Mouse (Mus musculus): Measurements from ENCODE around the gene Sult6b1. TPM values are rescaled to one million over a fixed set of nuclear protein-coding genes. Genes with fewer than 3 reads are reported as not detected.

The Sult6b1 gene
- polyA plus RNA-seq, 2 experiments, result 0.11 TPM

DNA sequence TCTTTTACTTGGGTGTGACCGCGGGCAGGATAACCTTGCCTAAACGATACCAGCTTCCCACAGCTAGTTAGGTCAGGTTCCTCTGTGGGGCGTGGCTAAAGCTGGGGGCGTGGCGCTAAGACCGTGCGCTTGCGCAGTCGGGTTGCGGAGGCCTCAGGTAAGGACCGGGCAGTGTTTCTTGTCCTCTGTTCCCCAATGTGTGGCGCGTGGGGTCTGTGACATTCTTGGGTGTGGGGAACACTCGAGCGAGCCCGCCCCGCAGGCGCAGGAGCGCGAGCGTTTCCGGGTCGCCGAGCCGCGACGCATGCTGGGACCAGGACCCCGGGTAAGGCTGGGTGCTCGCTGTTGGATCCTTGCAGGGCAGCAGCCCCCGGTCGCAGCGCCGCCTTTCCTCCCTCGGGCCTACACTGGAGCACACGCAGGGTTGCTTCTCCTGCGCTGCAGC lies 9.6 kb upstream of the Sult6b1 start, which contains the start of gene Cebpzos:
Gene Cebpzos, plus strand, starts transcription at position 132 of the 445 bp plus-strand sequence.
- Histone ChIP-seq H3K4me1 (ENCODE audit: control insufficient read depth, insufficient read depth, low read length) (0 out of 2 replicates have a peak, but pooled peaks cover 4% of the 10 kb centered on the region), H3K9ac (ENCODE audit: low read depth, low read length, severe bottlenecking) (peak within 1 kb of the TSS; percentile 69), H3K4me3 (replicated peaks; ENCODE audit: low read length) (peak within 1 kb of the TSS; percentile 61), H3K4me2 (replicated peaks; ENCODE audit: low read depth, low read length, severe bottlenecking) (peak within 1 kb of the TSS; percentile 72), H3K27ac (replicated peaks; ENCODE audit: low read depth, low read length) (peak within 1 kb of the TSS; percentile 77), H3K27me3 (ENCODE audit: control insufficient read depth, insufficient read depth, low read length) (no peaks in the 10 kb centered on the region), H3K36me3 (ENCODE audit: control insufficient read depth, insufficient read depth, low read length) (peaks cover 23% of the 10 kb centered on the region), H3K9me3 (ENCODE audit: control insufficient read depth, low read length) (no peaks in the 10 kb centered on the region)
- peak; percentile 43; the same call in 1 of the 2 replicates for TF ChIP-seq POLR2A (IDR thresholded peaks at IDR 0.05; ENCODE audit: borderline replicate concordance, extremely low read depth, insufficient read depth, insufficient read length)
- ATAC-seq (ENCODE audit: low FRiP score, low read depth), result peak; percentile 92
- peak; percentile 82 for DNase-seq (ENCODE audit: low spot score)
- WGBS, result 0% methylated on average over 29 of the region's 37 CpGs

- Histone ChIP-seq H3K9me3 (ENCODE audit: control insufficient read depth, low read length) (no peaks in the 10 kb centered on the region), H3K4me3 (replicated peaks; ENCODE audit: low read length) (peak overlapping the region; percentile 61), H3K9ac (ENCODE audit: low read depth, low read length, severe bottlenecking) (peak overlapping the region; percentile 69), H3K36me3 (ENCODE audit: control insufficient read depth, insufficient read depth, low read length) (peaks cover 18% of the 10 kb centered on the region), H3K4me2 (replicated peaks; ENCODE audit: low read depth, low read length, severe bottlenecking) (peak overlapping the region; percentile 72), H3K27me3 (ENCODE audit: control insufficient read depth, insufficient read depth, low read length) (no peaks in the 10 kb centered on the region), H3K27ac (replicated peaks; ENCODE audit: low read depth, low read length) (0 out of 2 replicates have a peak overlapping the region, but pooled peaks have one; percentile 77), H3K4me1 (ENCODE audit: control insufficient read depth, insufficient read depth, low read length) (0 out of 2 replicates have a peak, but pooled peaks cover 4% of the 10 kb centered on the region)
- DNase-seq (ENCODE audit: low spot score) (no peak), ATAC-seq (ENCODE audit: low FRiP score, low read depth) (no peak)
- TF ChIP-seq POLR2A (IDR thresholded peaks at IDR 0.05; ENCODE audit: borderline replicate concordance, extremely low read depth, insufficient read depth, insufficient read length), result no peak
- 55% methylated on average over 6 of the region's 6 CpGs for WGBS
These were observed 9.0 kb upstream of the Sult6b1 start for GRCm38 (mm10) chr17:78915772-78916171.

DNA sequence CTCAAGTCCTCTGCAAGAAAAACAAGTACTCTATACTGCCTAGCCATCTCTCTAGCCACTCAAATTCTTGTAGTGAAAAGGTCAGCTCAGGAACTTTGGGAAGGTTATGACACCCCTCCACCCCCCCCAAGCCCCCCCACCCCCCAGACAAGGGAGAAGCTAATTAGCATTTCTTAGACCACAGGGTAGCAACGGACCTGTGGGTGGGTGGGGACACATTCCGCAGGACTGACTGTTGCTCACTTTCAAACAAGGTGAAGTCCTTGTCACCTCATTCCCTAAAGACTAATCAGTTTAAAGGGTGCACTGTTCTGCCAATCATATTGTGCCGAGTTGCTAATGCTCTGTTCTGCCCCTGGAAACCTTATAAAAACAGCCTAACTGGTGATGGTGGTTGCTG lies 7.1 kb upstream of the Sult6b1 start:
- H3K4me1 ChIP-seq (ENCODE audit: control insufficient read depth, insufficient read depth, low read length), result 0 out of 2 replicates have a peak, but pooled peaks cover 4% of the 10 kb centered on the region
- H3K36me3 ChIP-seq (ENCODE audit: control insufficient read depth, insufficient read depth, low read length), result peaks cover 3% of the 10 kb centered on the region
- no peak overlapping the region for H3K4me2 ChIP-seq (replicated peaks; ENCODE audit: low read depth, low read length, severe bottlenecking)
- no peaks in the 10 kb centered on the region for H3K9me3 ChIP-seq (ENCODE audit: control insufficient read depth, low read length)
- DNase-seq (ENCODE audit: low spot score), result no peak
- TF ChIP-seq POLR2A (IDR thresholded peaks at IDR 0.05; ENCODE audit: borderline replicate concordance, extremely low read depth, insufficient read depth, insufficient read length), result no peak
- no peak overlapping the region for H3K4me3 ChIP-seq (replicated peaks; ENCODE audit: low read length)
- 76% methylated on average over 3 of the region's 3 CpGs for WGBS
- no peak for ATAC-seq (ENCODE audit: low FRiP score, low read depth)
- H3K27ac ChIP-seq (replicated peaks; ENCODE audit: low read depth, low read length), result no peak overlapping the region
- H3K27me3 ChIP-seq (ENCODE audit: control insufficient read depth, insufficient read depth, low read length), result no peaks in the 10 kb centered on the region
- no peak overlapping the region for H3K9ac ChIP-seq (ENCODE audit: low read depth, low read length, severe bottlenecking)

GRCm38 (mm10) chr17:78912861-78913281 lies 6.1 kb upstream of the Sult6b1 start:
- Histone ChIP-seq H3K36me3 (ENCODE audit: control insufficient read depth, insufficient read depth, low read length) (no peaks in the 10 kb centered on the region), H3K9me3 (ENCODE audit: control insufficient read depth, low read length) (no peaks in the 10 kb centered on the region), H3K4me3 (replicated peaks; ENCODE audit: low read length) (peak overlapping the region; percentile 24), H3K27ac (replicated peaks; ENCODE audit: low read depth, low read length) (no peak overlapping the region), H3K4me1 (ENCODE audit: control insufficient read depth, insufficient read depth, low read length) (0 out of 2 replicates have a peak, but pooled peaks cover 4% of the 10 kb centered on the region), H3K9ac (ENCODE audit: low read depth, low read length, severe bottlenecking) (no peak overlapping the region), H3K27me3 (ENCODE audit: control insufficient read depth, insufficient read depth, low read length) (no peaks in the 10 kb centered on the region), H3K4me2 (replicated peaks; ENCODE audit: low read depth, low read length, severe bottlenecking) (peak overlapping the region; percentile 43)
- DNase-seq (ENCODE audit: low spot score) (no peak), ATAC-seq (ENCODE audit: low FRiP score, low read depth) (no peak)
- 30% methylated on average over 6 of the region's 6 CpGs for WGBS
- TF ChIP-seq POLR2A (IDR thresholded peaks at IDR 0.05; ENCODE audit: borderline replicate concordance, extremely low read depth, insufficient read depth, insufficient read length), result no peak

DNA sequence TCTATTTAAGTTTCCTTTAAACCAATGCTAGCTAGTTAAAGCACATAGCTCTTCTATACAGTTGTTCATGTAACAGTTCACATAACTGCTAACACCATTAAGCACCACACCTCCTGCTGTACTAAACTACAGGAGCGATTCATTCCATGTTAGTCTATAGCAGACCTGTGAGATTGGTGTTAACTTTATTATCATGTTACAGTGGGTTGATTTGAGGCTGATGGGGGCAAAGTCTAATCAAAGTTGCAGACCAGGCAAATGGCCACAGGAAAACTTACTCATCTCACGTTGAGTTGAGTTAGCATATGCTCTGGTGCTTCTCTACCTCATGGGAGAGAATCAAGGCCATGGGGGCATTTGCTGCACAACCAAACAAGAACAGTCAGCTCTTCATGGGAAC lies 2.6 kb upstream of the Sult6b1 start:
- WGBS, result 68% methylated on average over 2 of the region's 2 CpGs
- Histone ChIP-seq H3K9me3 (ENCODE audit: control insufficient read depth, low read length) (no peaks in the 10 kb centered on the region), H3K4me3 (replicated peaks; ENCODE audit: low read length) (no peak overlapping the region), H3K9ac (ENCODE audit: low read depth, low read length, severe bottlenecking) (no peak overlapping the region), H3K27me3 (ENCODE audit: control insufficient read depth, insufficient read depth, low read length) (no peaks in the 10 kb centered on the region), H3K36me3 (ENCODE audit: control insufficient read depth, insufficient read depth, low read length) (no peaks in the 10 kb centered on the region), H3K4me2 (replicated peaks; ENCODE audit: low read depth, low read length, severe bottlenecking) (no peak overlapping the region), H3K4me1 (ENCODE audit: control insufficient read depth, insufficient read depth, low read length) (no peaks in the 10 kb centered on the region), H3K27ac (replicated peaks; ENCODE audit: low read depth, low read length) (no peak overlapping the region)
- no peak for DNase-seq (ENCODE audit: low spot score)
- TF ChIP-seq POLR2A (IDR thresholded peaks at IDR 0.05; ENCODE audit: borderline replicate concordance, extremely low read depth, insufficient read depth, insufficient read length), result no peak
- no peak for ATAC-seq (ENCODE audit: low FRiP score, low read depth)
